Mouse (Mus musculus) midbrain, embryonic 14.5 days (tissue): Measurements from ENCODE around the gene Tpte. TPM values are rescaled to one million over a fixed set of nuclear protein-coding genes. Genes with fewer than 3 reads are reported as not detected.
"Not testable (repeated sequence)": the region's sequence is repeated elsewhere in the genome, so short reads cannot be mapped to it uniquely, and the experiment has no call there.

ENCODE experiments used
- ATAC-seq: fragments of 200-750 bp; cut with Nextera tagmentation; 2 replicates; pipeline ENCODE4 v1.8.0; 2017; ENCODE audit warnings: moderate number of reproducible peaks, moderate library complexity; ENCODE audit not compliant: low FRiP score, low TSS enrichment
- DNase-seq: peaks from one replicate; pipeline ENCODE4 v3.0.0-alpha.2; 2015
- H3K27ac ChIP-seq: fragments of 300-500 bp; sonication (generic); replicated peaks from 2 replicates; pipeline ENCODE4 v1.5.1; 2014; ENCODE audit warnings: mild to moderate bottlenecking, low read depth, low read length, moderate library complexity
- H3K27me3 ChIP-seq: fragments of 300-500 bp; sonication (generic); 2 replicates; pipeline ENCODE4 v1.6.1; 2014; ENCODE audit warnings: low read length, control low read depth, mixed read lengths; ENCODE audit not compliant: control insufficient read depth, insufficient read depth
- H3K36me3 ChIP-seq: fragments of 300-500 bp; sonication (generic); 2 replicates; pipeline ENCODE4 v1.6.1; 2014; ENCODE audit warnings: low read length, control low read depth; ENCODE audit not compliant: control insufficient read depth, insufficient read depth
- H3K4me1 ChIP-seq: fragments of 300-500 bp; sonication (generic); 2 replicates; pipeline ENCODE4 v1.6.1; 2014; ENCODE audit warnings: mild to moderate bottlenecking, antibody characterized with exemption, low read length, control low read depth; ENCODE audit not compliant: control insufficient read depth, insufficient read depth
- H3K4me2 ChIP-seq: fragments of 300-500 bp; sonication (generic); 2 replicates; pipeline ENCODE4 v1.6.1; 2014; ENCODE audit warnings: mild to moderate bottlenecking, low read length, moderate library complexity
- H3K4me3 ChIP-seq: fragments of 300-500 bp; sonication (generic); replicated peaks from 2 replicates; pipeline ENCODE4 v1.5.1; 2014; ENCODE audit warnings: low read depth, low read length
- H3K9ac ChIP-seq: fragments of 300-500 bp; sonication (generic); replicated peaks from 2 replicates; pipeline ENCODE4 v1.6.1; 2014; ENCODE audit warnings: mild to moderate bottlenecking, low read length, moderate library complexity
- H3K9me3 ChIP-seq: fragments of 300-500 bp; sonication (generic); 2 replicates; pipeline ENCODE4 v1.6.1; 2016; ENCODE audit warnings: low read length, control low read depth, mixed read lengths; ENCODE audit not compliant: control insufficient read depth
- WGBS: fragments of 180-500 bp; shearing (Covaris S2); extraction: QIAGEN DNeasy Blood & Tissue Kit; methylation state at CpG from one replicate; pipeline ENCODE4 v1.1.7; 2014; 5-methylcytosine and 5-hydroxymethylcytosine counted together
- polyA plus RNA-seq: library from polyadenylated mRNA; unstranded; fragments of >200 nt; fragmentation: Nextera tagmentation; extraction: Ambion mirVana; gene quantifications from 2 replicates; pipeline ENCODE4 v1.2.1, GENCODE M21; 2014

Tpte gene
- polyA plus RNA-seq, 1 experiment from 2014 or later, result not detected

GRCm38 (mm10) chr8:22264292-22264691, 18.9 kb upstream of the Tpte start:
- Histone ChIP-seq H3K27me3 (no peaks in the 10 kb centered on the region), H3K9me3 (no peaks in the 10 kb centered on the region), H3K9ac (no peak overlapping the region), H3K4me3 (no peak overlapping the region), H3K4me2 (no peak overlapping the region), H3K27ac (no peak overlapping the region), H3K4me1 (no peaks in the 10 kb centered on the region), H3K36me3 (no peaks in the 10 kb centered on the region)
- ATAC-seq (no peak), DNase-seq (no peak)
- 75% methylated on average over 6 of the region's 6 CpGs for WGBS

GRCm38 (mm10) chr8:22264787-22265186, 18.5 kb upstream of the Tpte start:
- no peak overlapping the region for H3K27ac ChIP-seq
- no peaks in the 10 kb centered on the region for H3K36me3 ChIP-seq
- 91% methylated on average over 6 of the region's 6 CpGs for WGBS
- H3K4me1 ChIP-seq, result no peaks in the 10 kb centered on the region
- no peak overlapping the region for H3K9ac ChIP-seq
- no peak overlapping the region for H3K4me3 ChIP-seq
- no peaks in the 10 kb centered on the region for H3K9me3 ChIP-seq
- ATAC-seq, result no peak
- no peak for DNase-seq
- H3K4me2 ChIP-seq, result no peak overlapping the region
- H3K27me3 ChIP-seq, result no peaks in the 10 kb centered on the region

GRCm38 (mm10) chr8:22265194-22265593, 18.0 kb upstream of the Tpte start:
- Histone ChIP-seq H3K9me3 (no peaks in the 10 kb centered on the region), H3K27ac (no peak overlapping the region), H3K9ac (no peak overlapping the region), H3K4me1 (no peaks in the 10 kb centered on the region), H3K27me3 (no peaks in the 10 kb centered on the region), H3K36me3 (no peaks in the 10 kb centered on the region), H3K4me2 (no peak overlapping the region), H3K4me3 (no peak overlapping the region)
- no peak for DNase-seq
- no peak for ATAC-seq
- WGBS, result 97% methylated on average over 1 of the region's 1 CpGs

- Histone ChIP-seq H3K4me1 (no peaks in the 10 kb centered on the region), H3K9me3 (no peaks in the 10 kb centered on the region), H3K4me3 (no peak overlapping the region), H3K36me3 (no peaks in the 10 kb centered on the region), H3K27ac (no peak overlapping the region), H3K9ac (no peak overlapping the region), H3K4me2 (no peak overlapping the region), H3K27me3 (no peaks in the 10 kb centered on the region)
- WGBS, result 95% methylated on average over 3 of the region's 3 CpGs
- DNase-seq (no peak), ATAC-seq (no peak)
Measured at GRCm38 (mm10) chr8:22266809-22267208, 16.4 kb upstream of the Tpte start.

GRCm38 (mm10) chr8:22273142-22273541, 10.1 kb upstream of the Tpte start:
- Histone ChIP-seq H3K9me3 (no peaks in the 10 kb centered on the region), H3K4me3 (no peak overlapping the region), H3K36me3 (no peaks in the 10 kb centered on the region), H3K4me1 (no peaks in the 10 kb centered on the region), H3K27ac (no peak overlapping the region), H3K9ac (no peak overlapping the region), H3K4me2 (no peak overlapping the region), H3K27me3 (no peaks in the 10 kb centered on the region)
- no peak for DNase-seq
- no peak for ATAC-seq
- WGBS, result 92% methylated on average over 3 of the region's 3 CpGs

GRCm38 (mm10) chr8:22274641-22275040, 8.6 kb upstream of the Tpte start:
- WGBS, result 77% methylated on average over 10 of the region's 10 CpGs
- Histone ChIP-seq H3K9ac (no peak overlapping the region), H3K4me1 (no peaks in the 10 kb centered on the region), H3K27me3 (no peaks in the 10 kb centered on the region), H3K27ac (no peak overlapping the region), H3K36me3 (no peaks in the 10 kb centered on the region), H3K9me3 (no peaks in the 10 kb centered on the region), H3K4me3 (no peak overlapping the region), H3K4me2 (no peak overlapping the region)
- DNase-seq (no peak), ATAC-seq (no peak)

GRCm38 (mm10) chr8:22302326-22302725, 19.1 kb downstream of the Tpte start:
- no peaks in the 10 kb centered on the region for H3K27me3 ChIP-seq
- no peak overlapping the region for H3K4me2 ChIP-seq
- no peak overlapping the region for H3K9ac ChIP-seq
- H3K27ac ChIP-seq, result no peak overlapping the region
- no peak overlapping the region for H3K4me3 ChIP-seq
- H3K9me3 ChIP-seq, result no peaks in the 10 kb centered on the region
- no peaks in the 10 kb centered on the region for H3K36me3 ChIP-seq
- ATAC-seq (no peak), DNase-seq (no peak)
- 68% methylated on average over 2 of the region's 2 CpGs for WGBS
- H3K4me1 ChIP-seq, result peaks cover 2% of the 10 kb centered on the region; the same call in 1 of the 2 replicates

- H3K27me3 ChIP-seq, result no peaks in the 10 kb centered on the region
- 15% methylated on average over 7 of the region's 7 CpGs for WGBS
- peak; percentile 67 for DNase-seq
- H3K9me3 ChIP-seq, result no peaks in the 10 kb centered on the region
- no peak overlapping the region for H3K27ac ChIP-seq
- no peaks in the 10 kb centered on the region for H3K36me3 ChIP-seq
- H3K4me2 ChIP-seq, result peak overlapping the region; percentile 50
- 0 out of 2 replicates have a peak overlapping the region, but pooled peaks have one; percentile 18 for H3K4me3 ChIP-seq
- ATAC-seq, result peak; percentile 62; the same call in 1 of the 2 replicates
- peaks cover 2% of the 10 kb centered on the region; the same call in 1 of the 2 replicates for H3K4me1 ChIP-seq
- H3K9ac ChIP-seq, result peak overlapping the region; percentile 27
Measured at GRCm38 (mm10) chr8:22302896-22303306, 19.7 kb downstream of the Tpte start.

- DNase-seq, H3K36me3 ChIP-seq, ATAC-seq, H3K4me1 ChIP-seq, H3K9me3 ChIP-seq, H3K9ac ChIP-seq, H3K4me2 ChIP-seq, H3K27me3 ChIP-seq, H3K27ac ChIP-seq, H3K4me3 ChIP-seq: not testable (repeated sequence)
- WGBS, result 88% methylated on average over 8 of the region's 9 CpGs
Measured at GRCm38 (mm10) chr8:22304045-22304444, 20.8 kb downstream of the Tpte start.
